Mouse (Mus musculus): ENCODE data around the gene Apln. TPM values are rescaled to one million over a fixed set of nuclear protein-coding genes. Genes with fewer than 3 reads are reported as not detected.
A peak's percentile ranks its signal among the peaks of the same experiment; 100 is the strongest.

Gene Apln
- polyA plus RNA-seq, 1 experiment from 2014 or later: 6.4 TPM

DNA sequence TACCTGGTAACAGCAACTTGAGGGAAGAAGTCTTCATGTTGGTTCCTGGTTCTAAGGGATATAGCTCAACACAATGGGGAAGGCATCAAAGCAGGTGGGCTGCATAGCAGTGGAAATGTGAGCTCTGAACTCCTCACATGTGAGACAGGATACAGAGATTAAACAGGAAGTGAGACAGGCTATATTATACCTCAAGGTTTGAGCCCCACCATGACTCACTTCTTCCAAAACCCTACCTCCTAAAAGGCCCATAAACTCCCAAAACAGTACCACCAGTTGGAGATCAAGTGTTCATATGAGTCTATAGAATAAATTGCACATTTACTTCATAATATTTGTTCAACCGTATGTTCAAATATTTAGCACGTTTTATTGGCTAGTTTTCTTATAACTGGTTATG lies 11.7 kb upstream of the Apln start:
- no peak overlapping the region for H3K9ac ChIP-seq
- no peak overlapping the region for H3K4me2 ChIP-seq (replicated peaks)
- H3K4me3 ChIP-seq (replicated peaks): no peak overlapping the region
- no peak overlapping the region for H3K27ac ChIP-seq
- no peaks in the 10 kb centered on the region for H3K36me3 ChIP-seq
- no peak for ATAC-seq
- no peaks in the 10 kb centered on the region for H3K4me1 ChIP-seq (replicated peaks)
- H3K27me3 ChIP-seq (replicated peaks): no peaks in the 10 kb centered on the region
- H3K9me3 ChIP-seq: no peaks in the 10 kb centered on the region
- WGBS: 74% methylated on average over 2 of the region's 2 CpGs

DNA sequence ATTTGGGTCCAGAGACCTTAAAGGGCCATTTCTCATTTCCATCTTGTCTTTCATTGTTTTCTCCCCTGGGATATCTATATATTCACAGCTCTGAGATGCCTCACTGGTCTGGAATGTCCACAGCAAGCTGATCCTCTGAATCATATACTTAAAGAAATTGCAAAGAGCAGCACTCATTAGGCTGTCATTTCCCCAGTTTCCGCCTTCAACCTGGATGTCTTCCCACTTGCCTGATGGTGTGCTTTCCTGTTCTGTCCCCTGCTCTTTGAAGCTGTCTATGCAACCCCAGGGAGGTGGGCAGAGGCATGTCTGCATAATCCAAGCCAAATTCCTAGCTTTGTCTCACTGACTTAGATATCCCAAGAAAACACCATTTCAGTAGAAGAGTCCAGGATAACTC lies 9.6 kb upstream of the Apln start:
- no peak for ATAC-seq
- H3K36me3 ChIP-seq: no peaks in the 10 kb centered on the region
- WGBS: 85% methylated on average over 1 of the region's 1 CpGs

DNA sequence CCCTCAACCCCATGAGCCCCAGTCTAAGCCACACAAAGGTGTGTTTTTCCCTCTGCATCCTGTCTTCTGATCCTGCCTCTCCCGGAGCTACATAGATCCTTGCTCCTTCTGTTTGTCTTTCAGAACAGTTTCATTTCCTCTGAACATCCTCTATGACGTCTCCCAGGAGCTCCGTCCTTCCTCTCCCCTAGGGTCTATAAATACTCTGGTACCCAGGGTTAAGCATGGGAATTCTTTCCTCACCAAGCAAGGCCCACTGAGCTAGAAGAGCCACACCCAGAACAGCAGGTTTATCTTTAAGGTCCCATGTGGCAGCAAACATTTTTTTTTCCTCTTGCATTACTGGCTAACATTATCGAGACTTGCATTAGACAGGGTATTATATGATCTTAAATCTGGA lies 8.1 kb upstream of the Apln start:
- no peak for ATAC-seq
- Histone ChIP-seq H3K4me1 (replicated peaks) (no peaks in the 10 kb centered on the region), H3K27me3 (replicated peaks) (no peaks in the 10 kb centered on the region), H3K4me2 (replicated peaks) (no peak overlapping the region), H3K4me3 (replicated peaks) (no peak overlapping the region), H3K9me3 (no peaks in the 10 kb centered on the region), H3K36me3 (no peaks in the 10 kb centered on the region), H3K27ac (no peak overlapping the region), H3K9ac (no peak overlapping the region)
- 50% methylated on average over 4 of the region's 4 CpGs for WGBS

More for the DNA sequence above, 9.6 kb upstream of the Apln start:
- Histone ChIP-seq H3K4me2 (replicated peaks) (no peak overlapping the region), H3K9ac (no peak overlapping the region), H3K9me3 (no peaks in the 10 kb centered on the region), H3K4me1 (replicated peaks) (no peaks in the 10 kb centered on the region), H3K27ac (no peak overlapping the region), H3K27me3 (replicated peaks) (no peaks in the 10 kb centered on the region), H3K4me3 (replicated peaks) (no peak overlapping the region)

DNA sequence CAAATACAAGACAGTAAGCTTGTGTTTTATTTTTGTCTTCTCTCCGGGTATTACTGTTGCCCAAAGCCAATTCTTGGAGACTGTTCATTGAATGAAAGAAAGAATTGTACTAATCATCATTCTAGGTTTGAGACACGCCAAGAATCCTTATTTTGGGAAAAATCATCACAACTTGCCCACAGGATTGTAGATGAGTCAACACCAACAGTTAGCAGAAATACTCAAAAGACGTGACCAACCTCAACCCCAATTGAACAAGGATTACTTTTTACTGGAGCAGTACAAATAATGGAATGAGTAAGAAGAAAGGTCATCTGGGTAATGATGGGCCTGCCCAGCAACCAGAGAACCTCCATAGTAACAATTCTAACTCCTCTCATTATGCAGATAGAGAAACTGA lies 5.7 kb upstream of the Apln start:
- Histone ChIP-seq H3K4me1 (replicated peaks) (no peaks in the 10 kb centered on the region), H3K4me2 (replicated peaks) (no peak overlapping the region), H3K9ac (no peak overlapping the region), H3K27me3 (replicated peaks) (peaks cover 5% of the 10 kb centered on the region; the same call in 1 of the 2 replicates), H3K4me3 (replicated peaks) (no peak overlapping the region), H3K36me3 (no peaks in the 10 kb centered on the region), H3K9me3 (no peaks in the 10 kb centered on the region), H3K27ac (no peak overlapping the region)
- no peak for ATAC-seq
- WGBS: 67% methylated on average over 3 of the region's 3 CpGs

DNA sequence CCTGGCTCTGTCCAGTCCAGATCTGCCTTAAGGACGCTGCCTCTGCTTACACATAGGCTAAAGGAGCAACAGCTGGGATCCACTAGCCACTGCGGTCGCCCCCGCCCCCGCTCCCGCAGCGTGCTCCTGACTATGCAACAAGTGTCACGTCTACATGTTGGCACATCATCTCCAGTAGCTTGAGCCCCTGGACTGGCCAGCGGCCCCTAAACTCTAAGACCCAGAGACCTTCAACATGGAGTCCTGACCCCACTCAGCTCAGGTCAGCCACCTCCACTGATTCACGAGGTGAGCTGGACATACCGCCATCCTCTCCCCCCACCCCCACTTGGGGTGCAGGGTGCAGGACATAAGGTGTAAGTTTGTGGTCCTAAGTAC lies 898 bp downstream of the Apln start:
- H3K4me3 ChIP-seq (replicated peaks): peak overlapping the region; percentile 50
- no peak overlapping the region for H3K27ac ChIP-seq
- H3K4me2 ChIP-seq (replicated peaks): peak overlapping the region; percentile 84
- H3K4me1 ChIP-seq (replicated peaks): no peaks in the 10 kb centered on the region
- H3K27me3 ChIP-seq (replicated peaks): peaks cover 10% of the 10 kb centered on the region
- no peaks in the 10 kb centered on the region for H3K9me3 ChIP-seq
- WGBS: 20% methylated on average over 10 of the region's 11 CpGs
- H3K36me3 ChIP-seq: no peaks in the 10 kb centered on the region
- no peak overlapping the region for H3K9ac ChIP-seq
- no peak for ATAC-seq

DNA sequence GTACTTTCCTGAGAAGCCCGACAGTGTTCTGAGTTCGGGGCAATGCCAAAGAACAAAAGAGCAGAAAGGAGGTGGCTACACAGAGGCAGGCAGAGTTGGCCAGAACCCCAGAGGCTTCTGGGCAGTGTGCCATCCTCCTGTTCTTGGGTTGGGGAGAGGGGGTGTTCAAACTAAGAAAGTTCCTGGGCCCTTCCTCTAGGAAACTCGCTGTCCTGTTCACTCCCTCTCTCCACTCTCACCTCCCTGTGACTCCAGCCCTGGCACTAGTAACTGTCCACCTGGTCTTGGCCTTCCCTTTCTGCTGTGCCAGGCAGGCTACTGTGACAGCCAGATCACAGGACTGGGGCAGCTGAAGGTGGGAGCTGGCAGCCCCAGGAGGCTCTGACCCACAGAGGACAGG lies 1.6 kb downstream of the Apln start:
- Histone ChIP-seq H3K27ac (no peak overlapping the region), H3K4me2 (replicated peaks) (no peak overlapping the region), H3K9ac (no peak overlapping the region), H3K9me3 (no peaks in the 10 kb centered on the region), H3K4me3 (replicated peaks) (0 out of 2 replicates have a peak overlapping the region, but pooled peaks have one; percentile 50), H3K36me3 (no peaks in the 10 kb centered on the region), H3K27me3 (replicated peaks) (peaks cover 10% of the 10 kb centered on the region), H3K4me1 (replicated peaks) (no peaks in the 10 kb centered on the region)
- 74% methylated on average over 3 of the region's 3 CpGs for WGBS
- ATAC-seq: no peak

DNA sequence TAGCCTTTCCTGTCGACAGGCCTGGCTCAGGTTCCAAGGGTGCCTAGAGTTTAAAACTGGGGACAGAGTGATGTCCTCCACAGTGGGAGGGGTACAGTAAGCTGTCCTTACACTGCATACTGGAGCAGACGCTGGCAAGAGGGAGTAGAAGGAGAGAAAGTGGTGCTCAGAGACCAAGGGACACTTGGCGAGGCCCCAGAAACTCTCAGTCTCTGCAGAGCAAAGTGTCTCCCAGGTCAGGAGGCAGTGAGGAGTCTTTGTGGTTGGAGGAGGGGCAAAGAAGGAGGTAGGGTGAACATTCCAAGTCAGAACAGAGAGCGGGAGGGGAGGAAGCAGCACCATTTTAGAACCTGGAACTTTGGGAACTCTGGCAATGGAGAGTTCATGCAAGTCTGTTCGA lies 2.8 kb downstream of the Apln start:
- 71% methylated on average over 5 of the region's 5 CpGs for WGBS
- no peaks in the 10 kb centered on the region for H3K9me3 ChIP-seq
- no peak overlapping the region for H3K4me3 ChIP-seq (replicated peaks)
- no peak overlapping the region for H3K9ac ChIP-seq
- no peak for ATAC-seq
- peaks cover 8% of the 10 kb centered on the region for H3K27me3 ChIP-seq (replicated peaks)
- H3K27ac ChIP-seq: no peak overlapping the region
- no peaks in the 10 kb centered on the region for H3K36me3 ChIP-seq
- H3K4me2 ChIP-seq (replicated peaks): no peak overlapping the region
- no peaks in the 10 kb centered on the region for H3K4me1 ChIP-seq (replicated peaks)

DNA sequence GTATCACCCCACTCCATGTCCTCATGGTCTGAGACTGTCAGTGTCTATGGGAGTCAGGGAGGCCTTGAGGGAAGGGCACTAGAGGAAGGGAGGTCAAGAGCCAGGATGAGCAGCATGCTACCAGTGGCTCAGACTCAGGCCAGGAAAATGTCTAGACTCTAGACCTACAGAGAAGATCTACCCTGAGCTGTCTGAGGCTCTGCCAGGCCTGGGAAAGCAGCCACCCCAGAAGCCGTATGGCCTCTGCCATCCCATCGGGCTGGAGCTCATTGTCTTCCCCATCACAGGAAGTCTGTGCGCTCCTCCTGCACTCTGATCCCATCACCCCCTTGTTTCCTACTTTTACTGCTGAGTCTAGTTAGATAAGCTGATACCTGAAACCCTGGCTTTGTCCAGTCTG lies 4.1 kb downstream of the Apln start:
- Histone ChIP-seq H3K9ac (no peak overlapping the region), H3K4me1 (replicated peaks) (no peaks in the 10 kb centered on the region), H3K9me3 (no peaks in the 10 kb centered on the region), H3K36me3 (no peaks in the 10 kb centered on the region), H3K4me2 (replicated peaks) (no peak overlapping the region), H3K27ac (no peak overlapping the region), H3K4me3 (replicated peaks) (no peak overlapping the region), H3K27me3 (replicated peaks) (peaks cover 6% of the 10 kb centered on the region)
- WGBS: 74% methylated on average over 3 of the region's 3 CpGs
- ATAC-seq: no peak

DNA sequence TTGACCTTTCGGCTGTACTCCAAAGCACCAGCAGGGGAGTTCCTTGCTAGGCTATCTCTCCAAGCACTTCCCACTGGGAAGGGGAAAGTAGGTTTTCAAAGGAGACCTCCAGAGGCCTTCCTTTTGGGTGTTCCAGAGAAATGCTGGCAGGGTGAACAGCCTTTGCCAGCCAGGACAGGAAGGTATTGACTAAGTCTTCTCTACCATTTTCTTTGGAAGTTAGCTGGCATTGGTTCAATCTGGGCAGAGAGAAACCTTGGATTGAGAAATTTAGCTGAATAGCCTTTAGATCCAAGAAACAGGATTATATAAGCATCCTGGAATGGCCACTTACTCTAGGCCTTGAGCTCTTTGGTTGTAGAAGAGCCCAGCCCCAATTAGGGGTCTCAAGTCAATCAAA lies 11.8 kb downstream of the Apln start:
- Histone ChIP-seq H3K4me1 (replicated peaks) (no peaks in the 10 kb centered on the region), H3K27me3 (replicated peaks) (0 out of 2 replicates have a peak, but pooled peaks cover 5% of the 10 kb centered on the region), H3K4me3 (replicated peaks) (no peak overlapping the region), H3K4me2 (replicated peaks) (no peak overlapping the region), H3K36me3 (no peaks in the 10 kb centered on the region), H3K9me3 (no peaks in the 10 kb centered on the region), H3K27ac (no peak overlapping the region), H3K9ac (no peak overlapping the region)
- WGBS: 64% methylated on average over 1 of the region's 1 CpGs
- ATAC-seq: no peak

DNA sequence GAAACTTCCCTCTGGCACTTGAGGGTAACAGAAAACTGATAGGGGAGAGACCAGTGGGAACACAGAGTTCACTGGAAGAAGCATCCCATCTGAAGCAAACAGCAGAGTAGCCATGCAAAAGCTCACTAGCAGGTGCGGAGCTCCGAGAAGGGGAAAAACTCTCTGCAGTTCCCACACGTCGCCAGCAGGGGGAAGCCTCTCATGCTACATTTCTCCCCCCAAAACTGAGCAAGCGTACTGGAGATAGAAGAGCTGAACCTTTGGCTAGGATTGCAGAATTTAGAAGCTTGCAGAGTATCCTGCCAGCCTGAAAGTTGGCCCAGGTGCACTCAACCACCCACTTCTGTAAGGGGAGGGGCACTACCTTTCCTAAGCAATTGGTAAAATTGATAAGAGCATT lies 14.7 kb downstream of the Apln start:
- H3K4me3 ChIP-seq (replicated peaks): no peak overlapping the region
- H3K27ac ChIP-seq: no peak overlapping the region
- no peak for ATAC-seq
- H3K9me3 ChIP-seq: no peaks in the 10 kb centered on the region
- no peaks in the 10 kb centered on the region for H3K4me1 ChIP-seq (replicated peaks)
- 14% methylated on average over 5 of the region's 5 CpGs for WGBS
- no peaks in the 10 kb centered on the region for H3K36me3 ChIP-seq
- H3K27me3 ChIP-seq (replicated peaks): 0 out of 2 replicates have a peak, but pooled peaks cover 5% of the 10 kb centered on the region
- no peak overlapping the region for H3K9ac ChIP-seq
- H3K4me2 ChIP-seq (replicated peaks): no peak overlapping the region

DNA sequence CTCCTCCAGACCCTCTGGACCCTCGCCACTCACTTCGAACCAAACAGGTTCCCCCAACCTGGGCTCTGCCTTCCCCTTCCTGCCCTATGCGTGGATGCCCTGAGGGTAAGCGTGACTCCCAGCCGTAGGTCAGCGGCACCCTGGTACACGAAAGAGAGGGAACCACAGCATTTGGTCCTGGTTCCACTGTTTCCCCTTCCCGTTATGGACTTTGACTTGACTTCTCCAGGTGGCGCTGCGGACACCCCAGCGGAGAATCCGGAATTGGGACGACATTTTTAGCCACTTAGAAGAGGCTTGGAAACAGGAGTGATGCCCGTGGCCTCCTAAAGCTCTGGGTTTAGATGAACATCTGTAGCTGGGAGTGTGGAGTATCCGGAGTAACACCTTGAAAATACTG lies 15.3 kb downstream of the Apln start:
- Histone ChIP-seq H3K27ac (no peak overlapping the region), H3K4me1 (replicated peaks) (no peaks in the 10 kb centered on the region), H3K4me3 (replicated peaks) (no peak overlapping the region), H3K36me3 (no peaks in the 10 kb centered on the region), H3K9ac (no peak overlapping the region), H3K27me3 (replicated peaks) (0 out of 2 replicates have a peak, but pooled peaks cover 5% of the 10 kb centered on the region), H3K9me3 (no peaks in the 10 kb centered on the region), H3K4me2 (replicated peaks) (no peak overlapping the region)
- WGBS: 38% methylated on average over 15 of the region's 15 CpGs
- ATAC-seq: no peak

DNA sequence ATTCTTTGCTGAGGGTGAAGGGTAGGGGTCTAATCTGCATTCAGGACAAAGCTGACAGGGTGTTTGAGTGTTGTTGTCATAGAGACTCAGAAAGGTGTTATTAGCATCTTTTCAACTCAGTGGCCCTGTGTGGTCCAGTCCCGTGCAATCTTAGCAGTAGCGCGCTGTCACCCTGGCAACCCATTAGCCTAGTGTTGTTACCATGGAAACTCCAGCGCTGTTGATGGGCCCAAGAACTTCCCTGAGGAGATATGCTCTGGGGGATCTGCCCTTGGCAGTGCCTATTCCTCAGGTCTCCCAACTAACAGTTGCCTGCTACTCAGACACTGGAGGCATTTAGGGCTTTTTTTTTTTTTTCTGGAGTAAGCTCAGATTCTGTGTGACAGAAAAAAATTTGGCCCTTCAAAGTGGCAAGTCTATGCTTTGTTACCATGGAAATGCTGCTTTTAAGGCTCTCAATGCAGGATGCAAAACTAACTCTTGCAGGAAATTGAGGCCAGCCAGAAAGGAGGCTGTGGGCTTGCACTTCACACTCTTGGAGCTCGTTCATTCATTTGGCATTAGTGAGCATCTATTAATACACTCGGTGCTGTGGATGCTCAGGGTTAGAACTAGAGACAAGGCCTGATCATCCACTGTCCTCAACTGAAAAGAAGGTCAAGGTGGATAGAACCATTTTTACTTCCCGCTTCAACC lies 17.6 kb downstream of the Apln start:
- 0 out of 2 replicates have a peak, but pooled peaks cover 5% of the 10 kb centered on the region for H3K27me3 ChIP-seq (replicated peaks)
- H3K4me3 ChIP-seq (replicated peaks): no peak overlapping the region
- H3K4me1 ChIP-seq (replicated peaks): no peaks in the 10 kb centered on the region
- no peaks in the 10 kb centered on the region for H3K36me3 ChIP-seq
- WGBS: 54% methylated on average over 7 of the region's 7 CpGs
- H3K4me2 ChIP-seq (replicated peaks): no peak overlapping the region
- no peak overlapping the region for H3K9ac ChIP-seq
- no peaks in the 10 kb centered on the region for H3K9me3 ChIP-seq
- ATAC-seq: no peak
- no peak overlapping the region for H3K27ac ChIP-seq

DNA sequence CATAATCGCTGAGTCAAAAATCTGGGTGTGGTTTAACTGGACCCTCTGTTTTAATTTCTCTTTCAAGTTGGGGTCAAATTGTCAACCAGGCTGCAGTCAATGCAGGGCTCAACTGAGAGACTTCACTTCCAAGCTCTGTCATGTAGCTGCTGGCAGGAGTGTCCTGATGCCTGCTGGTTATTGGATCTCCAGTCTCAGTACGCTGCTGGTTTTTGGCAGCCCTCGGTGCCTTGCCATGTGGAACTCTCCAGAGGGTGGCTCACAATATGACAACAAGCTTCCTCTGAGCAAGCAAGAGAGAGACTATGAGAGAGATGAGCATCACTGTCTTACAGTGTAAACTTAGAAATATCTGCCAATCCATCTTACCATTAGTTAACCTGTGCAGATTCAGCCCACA lies 23.0 kb downstream of the Apln start:
- Histone ChIP-seq H3K9me3 (no peaks in the 10 kb centered on the region), H3K4me1 (replicated peaks) (no peaks in the 10 kb centered on the region), H3K36me3 (no peaks in the 10 kb centered on the region), H3K4me2 (replicated peaks) (no peak overlapping the region), H3K27me3 (replicated peaks) (no peaks in the 10 kb centered on the region), H3K9ac (no peak overlapping the region), H3K27ac (no peak overlapping the region), H3K4me3 (replicated peaks) (no peak overlapping the region)
- WGBS: 85% methylated on average over 3 of the region's 3 CpGs
- ATAC-seq: no peak
